Mouse (Mus musculus) ES-E14 (cell line): ENCODE data around the gene Gm5142.

Experiments
- HCFC1 ChIP-seq: IDR thresholded peaks from 2 replicates; pipeline ENCODE4 v1.6.1; 2012; ENCODE audit warnings: low read length, inconsistent platforms, borderline replicate concordance; ENCODE audit not compliant: insufficient read depth
- MAFK ChIP-seq: IDR thresholded peaks from 2 replicates; pipeline ENCODE4 v1.6.1; 2014; ENCODE audit warnings: mild to moderate bottlenecking, low read depth, low read length, inconsistent platforms; ENCODE audit not compliant: insufficient read depth

DNA sequence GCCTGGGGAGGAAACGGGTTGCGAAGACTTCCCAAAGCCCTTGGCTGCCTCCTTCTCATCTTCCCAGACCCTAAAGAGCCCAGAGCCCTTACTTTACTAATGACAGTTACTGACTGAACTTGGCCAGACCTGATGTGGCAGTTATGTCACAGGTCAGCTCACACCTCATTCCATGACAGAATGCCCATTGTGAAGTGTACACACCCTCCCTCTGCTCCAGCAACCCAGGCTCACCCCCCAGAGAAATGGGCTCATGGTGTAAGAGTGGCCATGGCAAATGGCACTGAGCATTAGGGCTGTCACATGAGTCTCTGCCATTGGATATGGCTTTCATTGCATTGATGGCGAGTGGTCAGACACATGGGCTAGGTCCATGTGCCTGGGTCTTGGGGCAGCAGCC lies at the start of gene Gm5142:
- no peak for TF ChIP-seq MAFK
- TF ChIP-seq HCFC1: no peak
